Mouse (Mus musculus) retina, adult 2 months (tissue): ENCODE data around the gene Gm5089.

Source experiments
- DNase-seq: peaks from one replicate; pipeline ENCODE4 v3.0.0-alpha.2; 2012; ENCODE audit warnings: low read depth, low spot score

Gene Gm5089

DNA sequence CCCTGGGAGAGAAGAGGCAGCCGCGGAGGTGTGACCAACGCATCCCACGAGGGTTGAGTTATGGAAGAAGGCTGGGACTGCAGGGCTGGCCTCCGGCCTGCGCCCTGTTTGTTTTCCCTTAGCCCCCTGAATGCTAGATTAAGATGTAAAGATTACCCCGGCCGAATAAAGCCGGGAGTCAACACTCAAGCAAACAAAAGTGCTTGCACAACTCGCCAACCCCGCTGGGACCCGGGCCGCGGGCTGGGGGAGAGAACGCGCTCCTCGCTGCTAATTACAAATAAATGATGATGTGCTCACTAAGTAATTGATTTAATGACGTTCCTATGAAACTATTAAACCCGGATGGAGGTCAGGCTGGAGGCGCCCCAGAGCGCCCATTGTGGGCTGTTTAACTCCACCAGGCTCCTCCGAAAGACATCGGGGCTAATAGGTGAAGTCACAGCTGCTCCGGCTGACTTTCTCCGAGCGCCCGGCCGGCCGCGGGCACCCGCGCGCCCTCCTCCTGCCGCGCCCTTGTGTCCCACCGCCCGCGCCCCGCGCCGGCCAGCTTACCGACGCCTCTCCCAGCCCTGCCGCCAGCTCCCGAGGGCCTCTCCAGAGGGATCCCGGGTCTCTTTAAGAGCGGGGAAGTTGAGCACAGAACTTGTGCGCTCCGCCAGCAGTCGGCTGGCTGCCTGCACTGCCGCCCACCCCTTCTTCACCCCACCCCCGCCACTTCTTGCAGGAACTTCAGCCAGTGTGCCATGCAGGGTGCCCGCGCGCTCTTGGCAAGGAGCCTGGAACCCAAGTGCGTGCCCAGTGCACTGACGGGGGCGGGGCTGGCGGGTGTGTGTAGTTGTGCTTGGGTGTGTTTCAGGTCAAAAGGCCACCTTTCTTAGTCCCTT is at the start of gene Gm5089:
Gene Gm5089 (minus strand): TSS at position 620 of the 887 bp plus-strand sequence.
- DNase-seq: no peak

DNA sequence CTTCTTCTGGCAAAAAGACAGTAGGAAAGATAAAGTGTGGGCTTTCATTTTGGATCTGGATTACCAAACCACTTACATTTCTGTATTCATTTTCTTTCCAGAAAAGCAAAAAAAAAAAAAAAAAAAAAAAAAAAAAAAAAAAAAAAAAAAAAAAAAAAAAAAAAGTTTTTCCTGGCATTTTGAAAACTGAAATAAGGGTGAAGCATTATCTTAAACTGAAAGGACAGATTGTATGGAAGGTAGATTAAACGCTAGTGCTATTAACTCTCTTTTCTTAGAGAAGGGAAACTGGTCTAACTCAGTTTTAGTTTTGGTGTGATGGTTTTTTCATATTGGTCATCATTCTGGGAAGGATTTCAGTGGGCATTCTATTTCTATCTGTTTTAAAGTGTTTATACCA is 41.1 kb upstream of the Gm5089 start:
- DNase-seq: no peak

DNA sequence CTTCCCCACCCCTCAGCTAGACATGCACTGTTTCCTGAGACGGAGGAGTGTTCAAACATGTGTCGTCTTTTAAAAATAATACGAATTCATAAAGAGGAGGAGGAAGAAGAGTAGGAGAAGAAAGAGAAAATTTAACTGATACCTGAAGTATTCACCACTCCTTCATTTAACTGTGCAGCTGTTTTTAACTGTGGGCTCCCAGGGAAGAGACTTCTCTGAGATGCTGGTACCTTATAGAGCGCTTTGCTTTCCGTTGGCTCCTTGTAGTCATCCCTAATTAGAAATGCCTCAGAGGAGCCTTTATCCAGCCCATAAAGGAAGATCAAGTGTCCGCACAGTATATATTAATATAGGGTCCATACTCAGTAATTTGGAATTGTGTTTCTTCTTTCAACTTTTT is 40.6 kb upstream of the Gm5089 start:
- no peak for DNase-seq

DNA sequence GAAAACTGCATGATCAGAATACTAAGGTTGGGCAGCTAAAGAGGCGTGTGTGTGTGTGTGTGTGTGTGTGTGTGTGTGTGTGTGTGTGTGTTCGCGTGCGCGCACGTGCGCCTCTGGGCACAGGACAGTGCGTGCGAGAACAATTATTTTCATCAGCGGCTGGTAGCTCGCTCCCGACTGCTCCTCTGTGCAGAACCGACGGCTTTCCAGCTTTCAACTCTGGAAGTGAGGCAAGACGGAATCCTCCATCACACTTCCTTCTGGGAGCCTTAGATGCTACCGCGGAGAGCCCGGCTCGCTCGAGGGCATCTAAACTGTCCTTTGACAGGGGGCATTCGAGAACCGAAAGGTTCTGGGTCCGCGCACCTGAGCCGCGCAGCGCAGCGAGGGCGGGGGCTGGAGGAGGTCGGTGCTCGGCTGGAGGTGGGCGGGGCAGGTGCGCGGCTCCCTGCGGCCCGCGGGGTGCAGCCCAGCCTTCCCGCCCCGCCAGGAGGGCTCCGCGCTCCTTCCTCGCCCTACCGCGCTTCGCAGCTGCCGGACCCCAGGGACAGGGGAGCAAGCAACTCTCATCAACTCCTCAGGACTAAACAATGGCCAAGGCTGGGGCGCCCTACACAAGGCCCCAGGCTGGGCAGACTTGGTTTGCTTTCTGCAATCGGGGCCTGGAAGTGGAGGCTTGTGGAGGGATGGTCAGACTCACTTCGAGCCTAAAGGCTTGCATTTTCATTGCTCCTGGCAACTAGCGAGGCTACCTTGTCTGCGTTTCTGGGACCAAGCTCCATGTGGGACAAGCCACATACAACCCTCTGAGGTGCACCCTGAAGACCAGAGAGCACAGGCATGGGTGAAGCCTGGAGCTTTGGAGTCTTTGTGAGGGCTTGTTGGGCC is 39.8 kb upstream of the Gm5089 start, which contains the start of gene Gm10837:
Gene Gm10837 (plus strand): TSS at position 146 of the 888 bp plus-strand sequence.
- DNase-seq: no peak

DNA sequence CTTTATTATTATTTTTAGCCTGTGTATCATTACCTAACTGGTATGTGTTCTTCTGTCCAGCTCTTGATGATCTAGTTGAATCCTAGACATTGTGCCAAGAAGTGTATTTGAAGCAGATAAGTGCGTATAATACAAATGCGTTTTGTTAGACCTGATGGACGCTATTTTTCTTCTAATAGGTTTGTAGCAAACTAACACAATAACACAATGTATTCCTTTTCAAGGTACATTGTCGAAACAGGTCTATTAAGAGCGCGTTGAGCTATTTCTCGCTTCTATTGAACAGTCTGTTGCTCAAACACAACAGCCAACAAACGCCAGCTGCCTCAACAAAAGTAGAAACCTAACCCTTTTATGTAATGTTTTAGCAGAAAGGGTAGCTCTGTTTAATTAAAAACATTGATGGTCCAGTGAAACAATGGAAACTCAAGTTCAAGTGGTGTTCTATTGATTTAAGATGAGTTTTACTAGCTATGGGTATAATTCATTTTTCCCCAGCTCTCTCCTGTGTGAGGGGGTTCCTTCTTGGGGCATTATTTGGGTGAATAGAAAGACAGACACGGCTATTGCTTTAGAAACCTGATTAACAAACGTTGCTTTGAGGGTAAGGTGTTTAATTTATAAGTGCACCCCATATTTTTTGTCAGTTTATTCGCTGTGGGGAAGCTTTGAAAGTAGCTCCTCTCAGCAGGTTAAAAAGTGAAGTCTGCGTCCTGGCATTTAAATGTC is 38.9 kb upstream of the Gm5089 start:
- no peak for DNase-seq

DNA sequence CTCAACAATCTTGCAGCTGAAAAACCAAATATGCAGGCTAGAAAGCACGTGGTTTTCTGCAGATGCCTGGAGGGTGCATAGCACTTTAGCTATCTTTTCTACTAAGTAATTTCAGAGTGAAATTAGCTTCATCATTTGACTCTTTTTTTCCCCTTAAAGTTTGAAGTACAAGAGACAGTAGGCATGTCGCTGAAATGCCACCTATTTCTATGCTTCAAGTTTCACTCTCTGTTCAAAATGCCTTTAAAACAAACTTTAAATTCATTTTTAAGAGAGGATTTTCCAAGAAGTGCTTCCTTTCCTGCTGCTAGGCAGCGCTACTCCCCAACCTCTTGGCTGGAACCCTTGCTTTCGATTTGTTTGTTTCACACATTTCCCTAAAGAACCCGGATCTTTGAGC is 38.1 kb upstream of the Gm5089 start:
- DNase-seq: no peak

DNA sequence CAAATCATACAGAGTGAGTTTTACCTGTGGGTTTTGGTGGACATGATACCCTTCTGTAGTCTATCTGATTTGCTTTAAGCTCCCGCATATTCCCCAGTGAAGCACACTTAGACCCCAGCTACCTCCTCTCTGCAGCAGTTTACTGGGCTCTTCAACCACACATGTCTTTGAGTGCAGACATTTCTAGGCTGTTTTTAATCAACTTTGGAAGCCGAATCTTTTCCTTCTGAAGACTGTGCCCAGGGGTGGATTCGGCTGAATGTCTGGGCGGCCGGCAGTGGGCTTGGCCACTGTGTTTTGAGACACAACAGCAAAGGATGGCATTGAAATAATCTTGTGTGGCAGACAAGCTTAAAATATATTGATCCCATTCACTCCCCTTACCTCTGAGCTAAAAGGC is 36.5 kb upstream of the Gm5089 start:
- no peak for DNase-seq

DNA sequence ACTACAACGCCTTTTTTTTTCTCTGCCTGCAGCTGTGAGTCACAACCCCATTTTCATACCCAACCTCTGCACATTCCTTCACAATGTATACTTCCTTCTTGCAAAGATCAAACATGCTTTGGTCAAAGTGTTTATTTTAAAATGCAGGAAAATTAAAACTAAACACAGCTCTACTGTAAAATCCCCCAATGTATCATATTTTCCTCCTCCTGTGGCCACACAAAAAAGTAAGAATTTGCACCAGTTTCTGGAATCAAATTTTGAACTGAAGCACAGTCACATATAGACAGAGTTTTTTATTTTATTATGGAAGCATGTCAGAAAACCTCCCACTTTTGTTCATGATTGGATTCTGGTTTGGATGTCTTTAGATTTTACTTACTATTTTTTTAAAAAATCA is 35.7 kb upstream of the Gm5089 start:
- no peak for DNase-seq

DNA sequence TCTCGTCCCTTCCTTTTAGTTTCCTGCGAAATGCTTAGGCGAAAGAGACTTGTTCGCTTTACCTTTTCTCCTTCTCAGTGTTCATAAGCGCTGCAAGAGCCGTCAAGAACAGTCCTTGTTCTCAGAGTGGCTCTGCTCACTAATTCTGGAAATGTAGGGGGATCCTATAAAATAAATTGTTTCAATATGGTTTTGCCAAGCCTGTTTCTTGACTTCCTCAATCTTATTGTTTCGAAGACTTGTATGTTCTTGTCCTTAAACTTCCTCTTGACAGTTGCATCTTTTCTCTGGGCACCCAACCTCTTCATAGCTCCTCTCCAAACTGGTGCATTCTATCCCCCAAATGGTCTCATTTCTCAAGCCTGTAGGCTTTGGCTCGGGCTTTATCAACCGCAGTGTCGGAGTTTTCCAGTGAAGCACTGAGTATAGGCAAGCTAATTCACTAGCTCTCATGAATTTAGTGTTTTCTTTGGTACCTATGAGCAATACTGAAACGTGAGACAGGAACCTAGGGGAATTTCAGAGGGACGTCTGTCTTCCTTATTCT is 34.8 kb upstream of the Gm5089 start:
- no peak for DNase-seq

DNA sequence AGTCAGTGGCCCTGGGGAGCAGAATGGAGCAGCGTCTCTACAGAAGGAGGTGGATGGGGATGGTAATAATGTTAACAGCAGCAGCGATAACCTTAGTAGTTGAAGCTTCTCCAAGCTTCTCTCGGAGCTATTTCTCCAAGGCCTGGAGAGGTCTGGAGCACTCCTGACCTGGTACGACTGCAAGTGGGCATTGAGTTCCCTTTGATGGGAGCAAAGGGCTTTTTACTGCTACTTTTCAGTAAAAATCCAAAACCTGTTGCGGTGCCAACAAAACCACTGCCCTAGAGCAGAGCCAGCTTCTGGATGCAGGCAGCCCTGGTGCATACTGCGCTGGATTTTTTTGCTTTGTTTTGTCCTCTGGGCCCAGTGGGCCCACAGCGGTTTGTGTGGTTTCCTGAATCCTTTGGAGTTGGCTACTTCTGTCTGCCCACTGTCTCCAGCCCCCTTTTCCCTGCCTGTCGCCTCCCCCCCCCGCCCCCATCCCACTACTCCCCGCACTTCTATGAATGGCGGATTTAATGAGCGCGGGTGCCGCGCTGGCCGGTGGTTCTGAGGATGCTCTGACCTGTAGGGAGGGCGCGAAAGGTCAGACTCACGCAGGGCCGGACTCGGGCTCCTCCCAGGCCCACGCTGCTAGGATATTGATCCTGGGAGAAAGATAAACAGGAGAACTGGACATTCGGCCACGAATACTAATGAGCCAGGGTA is 34.1 kb upstream of the Gm5089 start:
- no peak for DNase-seq

DNA sequence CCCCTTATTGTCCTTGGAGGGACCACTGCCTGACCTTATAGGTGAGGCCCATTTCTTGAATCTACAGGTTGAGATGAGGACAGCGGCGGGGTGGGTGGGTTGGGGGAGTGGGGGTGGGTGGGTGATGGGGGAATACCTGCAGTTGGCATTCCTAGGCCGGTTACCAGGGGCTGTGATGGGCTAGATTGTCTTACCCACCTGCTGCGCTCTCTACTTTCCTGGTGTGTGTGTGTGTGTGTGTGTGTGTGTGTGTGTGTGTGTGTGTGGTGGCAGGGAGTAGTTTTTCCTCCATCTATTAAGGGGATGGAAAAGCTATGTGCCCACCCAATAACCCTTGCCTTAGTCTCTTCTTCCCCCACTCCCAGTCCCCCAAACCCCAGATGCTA is 33.5 kb upstream of the Gm5089 start:
- no peak for DNase-seq

DNA sequence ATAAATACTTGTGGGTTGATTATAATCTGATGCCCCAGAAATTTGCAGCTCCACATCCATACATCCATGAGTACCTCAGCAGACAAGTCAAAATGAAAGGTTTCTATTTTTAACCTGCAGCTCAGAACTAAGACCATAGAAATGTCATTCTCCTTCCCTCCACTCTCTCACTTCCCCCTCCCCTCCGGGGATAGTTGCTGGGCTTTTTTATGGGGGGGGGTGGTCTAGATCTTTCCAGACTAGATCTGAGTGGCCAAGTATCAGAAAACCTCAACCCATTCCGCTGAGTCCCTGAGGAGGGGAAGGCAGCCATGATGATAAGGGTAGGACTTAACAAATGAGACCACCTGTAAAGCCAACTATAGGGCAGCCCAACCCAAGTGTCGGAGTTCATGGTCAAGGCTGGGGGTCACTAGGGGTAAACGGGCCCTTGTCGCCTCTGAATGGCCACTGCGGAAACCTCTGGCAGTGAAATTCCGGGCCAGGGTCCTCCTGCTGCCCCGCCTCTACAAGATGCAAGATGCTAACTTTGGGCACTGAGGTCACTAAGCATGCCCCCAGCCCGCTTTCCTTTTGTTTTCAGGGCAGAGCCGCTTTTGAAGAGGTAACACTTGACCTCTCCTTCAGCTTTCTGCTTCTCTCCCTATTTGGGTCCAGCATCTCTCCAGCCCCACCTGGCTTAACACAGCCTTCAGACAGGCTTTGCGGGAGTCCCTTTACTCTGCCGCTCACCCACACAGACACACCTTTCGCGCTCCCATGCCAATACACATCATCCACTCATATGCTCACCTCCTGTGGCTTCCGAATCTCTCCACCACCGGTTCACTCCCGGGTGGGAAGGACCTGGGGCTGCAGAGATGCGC is 32.9 kb upstream of the Gm5089 start:
- DNase-seq: no peak

DNA sequence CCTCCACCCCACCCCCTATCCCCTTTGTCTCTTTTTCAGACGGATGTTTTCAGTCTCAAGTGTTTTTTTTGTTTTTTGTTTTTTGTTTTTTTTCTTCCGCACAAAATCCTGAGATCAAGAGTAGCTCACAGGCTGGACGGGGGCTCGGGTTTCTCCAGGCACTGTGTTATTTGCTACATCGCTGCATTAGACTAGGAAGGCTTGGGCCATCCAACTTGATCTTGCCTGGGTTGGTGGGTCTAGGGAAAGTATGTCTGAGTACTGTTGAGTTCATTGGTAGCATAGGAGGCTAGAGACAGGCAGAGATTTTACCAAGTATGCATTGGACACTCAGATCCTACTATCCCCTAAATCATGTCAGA is 32.1 kb upstream of the Gm5089 start:
- DNase-seq: no peak

DNA sequence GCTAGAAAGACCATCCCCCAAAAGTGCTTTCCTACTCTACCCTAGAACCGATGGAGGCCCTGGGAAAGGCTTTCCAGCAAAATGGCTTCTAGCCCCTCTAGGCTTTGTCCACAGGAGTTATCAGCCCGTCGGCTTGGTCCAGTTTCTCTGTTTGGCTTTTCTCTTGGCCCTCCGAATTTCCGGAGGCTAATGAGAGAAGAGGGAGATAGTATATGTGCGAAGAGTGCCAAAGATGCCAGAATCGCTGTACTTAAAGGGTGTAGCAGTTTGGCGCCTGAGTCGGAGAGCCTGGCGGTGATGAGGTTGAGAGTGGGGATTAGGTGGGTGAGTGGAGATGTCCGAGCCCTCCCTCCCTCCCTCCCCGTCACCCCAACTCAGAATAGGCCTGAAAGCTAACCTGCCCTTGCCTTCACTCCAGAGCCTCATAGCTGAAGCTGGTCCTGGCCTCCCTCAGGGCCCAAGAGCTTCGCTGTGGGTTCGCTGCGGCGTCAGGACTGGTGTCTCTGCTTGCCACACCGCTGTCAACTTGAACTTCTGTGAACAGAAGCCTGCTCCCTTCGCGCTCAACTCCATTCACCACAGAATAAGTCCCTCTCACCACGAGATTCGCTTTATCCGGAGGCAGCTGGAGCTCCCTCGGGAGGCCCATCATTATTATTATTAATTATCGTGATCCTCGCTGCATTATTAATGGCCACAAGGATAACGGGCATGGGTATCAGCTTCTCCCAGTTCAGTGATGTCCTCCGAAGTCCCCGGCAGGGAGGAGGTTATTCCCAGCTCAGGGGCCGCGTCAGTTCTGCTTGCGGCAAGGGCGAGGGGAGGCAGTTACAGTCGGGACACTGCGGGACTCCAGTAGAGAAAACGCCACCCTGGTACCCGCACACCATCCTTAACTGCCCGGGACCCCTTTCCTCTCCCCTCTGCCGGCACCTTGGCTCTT is 31.4 kb upstream of the Gm5089 start:
- DNase-seq: no peak

DNA sequence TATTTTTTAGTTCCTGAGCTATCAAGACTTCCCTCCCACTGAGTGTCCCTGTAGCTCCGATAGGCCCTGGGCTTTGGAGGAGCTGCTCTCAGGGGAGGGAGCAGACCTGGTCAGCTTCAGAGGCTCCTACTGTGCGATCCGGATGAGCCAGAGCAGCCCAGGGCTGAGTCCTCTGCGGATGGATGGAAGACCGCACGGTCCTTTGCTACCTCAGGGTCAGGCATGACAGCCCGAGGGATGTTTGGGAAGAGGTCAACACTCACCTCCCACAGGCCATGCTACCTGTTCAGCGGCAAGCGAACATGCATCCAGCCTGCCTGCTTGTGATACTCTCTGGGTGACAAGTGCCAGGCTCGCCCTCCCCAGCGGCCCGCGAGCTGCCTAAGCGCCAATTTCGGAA is 30.3 kb upstream of the Gm5089 start:
- no peak for DNase-seq

DNA sequence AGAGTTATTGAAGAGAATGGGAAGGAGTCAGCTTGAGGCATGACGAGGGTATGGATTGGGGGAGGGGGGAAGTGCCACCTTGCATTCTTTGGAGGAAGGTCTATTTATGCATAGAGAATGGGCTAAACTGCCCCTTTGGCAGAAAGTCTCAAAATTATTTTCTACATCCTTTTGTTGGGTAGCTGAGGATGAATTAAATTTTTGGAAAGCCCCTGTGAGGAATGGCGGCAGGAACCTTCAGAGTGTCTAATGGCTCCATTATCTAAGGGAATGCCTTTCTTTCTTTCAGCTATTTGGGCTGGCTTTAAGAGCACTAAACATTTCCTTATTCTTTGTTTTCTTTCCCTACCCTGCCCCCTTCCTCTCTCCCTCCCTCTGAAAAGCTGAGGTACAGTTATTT is 29.4 kb upstream of the Gm5089 start:
- DNase-seq: no peak

DNA sequence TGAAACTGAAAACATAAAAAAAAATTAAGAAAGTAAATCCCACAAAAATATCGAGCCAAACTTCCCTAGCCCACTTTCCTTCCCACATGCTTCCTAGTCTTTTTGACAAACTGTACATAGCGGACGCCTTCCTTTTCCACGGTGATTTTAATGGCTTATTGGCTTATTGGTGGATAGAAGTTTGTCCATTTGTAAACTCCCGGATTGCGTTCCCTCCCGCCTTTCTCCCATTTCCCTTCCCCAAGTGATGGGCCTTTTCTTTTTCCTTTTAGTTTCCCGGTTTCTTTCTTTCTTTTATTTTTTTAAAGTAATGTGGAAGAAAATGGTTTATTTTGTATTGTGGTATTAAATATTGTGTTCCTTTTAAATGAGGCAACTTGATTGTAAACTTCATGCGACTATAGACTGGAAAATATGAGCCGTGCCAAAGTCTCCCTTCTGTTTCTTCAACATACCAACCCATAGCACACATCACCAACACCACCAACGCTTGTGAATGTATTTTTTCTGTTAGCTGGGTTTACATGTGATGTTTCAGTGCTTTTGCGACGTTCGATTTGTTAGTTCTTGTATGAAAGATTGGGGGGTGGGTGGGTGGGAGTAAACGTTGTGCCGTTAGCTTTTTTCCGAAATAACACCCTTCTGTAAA is 28.7 kb upstream of the Gm5089 start:
- no peak for DNase-seq

DNA sequence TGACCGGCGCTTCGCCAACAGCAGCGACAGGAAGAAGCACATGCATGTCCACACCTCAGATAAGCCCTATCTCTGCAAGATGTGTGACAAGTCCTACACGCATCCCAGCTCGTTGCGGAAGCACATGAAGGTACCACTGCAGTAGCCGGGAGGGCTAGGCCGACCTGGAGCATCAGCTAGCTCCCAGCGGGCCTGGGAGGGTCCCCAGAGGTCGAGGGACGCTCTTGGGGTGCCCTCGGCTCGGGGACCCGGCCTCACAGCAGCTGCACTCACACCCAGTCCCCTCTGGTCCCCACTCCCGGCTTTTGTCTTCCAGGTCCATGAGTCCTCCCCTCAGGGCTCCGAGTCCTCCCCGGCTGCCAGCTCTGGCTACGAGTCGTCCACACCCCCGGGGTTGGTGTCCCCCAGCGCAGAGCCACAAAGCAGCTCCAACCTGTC is 27.7 kb upstream of the Gm5089 start:
- no peak for DNase-seq
